Mouse (Mus musculus) forebrain, embryonic 12.5 days (tissue): ENCODE measurements at regions not wholly inside any gene's neighbourhood (a gene's known extent, or its start where the extent isn't known, plus 50 kb on each side); places are given as distances from the start of the nearest gene placed in this dataset.

Experiments used
- ATAC-seq: fragments of 200-750 bp; cut with Nextera tagmentation; 2 replicates; pipeline ENCODE4 v1.8.0; 2017; ENCODE audit warnings: moderate TSS enrichment; ENCODE audit not compliant: low FRiP score
- H3K27ac ChIP-seq: fragments of 300-500 bp; sonication (generic); 2 replicates; pipeline ENCODE4 v1.5.1; 2016; ENCODE audit warnings: mild to moderate bottlenecking
- H3K27me3 ChIP-seq: fragments of 300-500 bp; sonication (generic); 2 replicates; pipeline ENCODE4 v1.6.1; 2016; ENCODE audit warnings: mild to moderate bottlenecking
- H3K36me3 ChIP-seq: fragments of 300-500 bp; sonication (generic); replicated peaks from 2 replicates; pipeline ENCODE4 v1.6.1; 2016; ENCODE audit warnings: mild to moderate bottlenecking
- H3K4me1 ChIP-seq: fragments of 300-500 bp; sonication (generic); 2 replicates; pipeline ENCODE4 v1.6.1; 2016
- H3K4me2 ChIP-seq: fragments of 300-500 bp; sonication (generic); 2 replicates; pipeline ENCODE4 v1.6.1; 2016; ENCODE audit warnings: mild to moderate bottlenecking, moderate library complexity
- H3K4me3 ChIP-seq: fragments of 300-500 bp; sonication (generic); replicated peaks from 2 replicates; pipeline ENCODE4 v1.5.1; 2016; ENCODE audit warnings: mild to moderate bottlenecking
- H3K9ac ChIP-seq: fragments of 300-500 bp; sonication (generic); 2 replicates; pipeline ENCODE4 v1.6.1; 2016; ENCODE audit warnings: mild to moderate bottlenecking
- H3K9me3 ChIP-seq: fragments of 300-500 bp; sonication (generic); 2 replicates; pipeline ENCODE4 v1.6.1; 2016
- WGBS: fragments of 180-500 bp; shearing (Covaris S2); methylation state at CpG from one replicate; pipeline ENCODE4 v1.1.7; 2016; 5-methylcytosine and 5-hydroxymethylcytosine counted together

- Histone ChIP-seq H3K4me2 (no peak overlapping the region), H3K9me3 (no peaks in the 10 kb centered on the region), H3K27me3 (no peaks in the 10 kb centered on the region), H3K27ac (no peak overlapping the region), H3K4me1 (peaks cover 3% of the 10 kb centered on the region; the same call in 1 of the 2 replicates), H3K4me3 (no peak overlapping the region), H3K36me3 (no peaks in the 10 kb centered on the region), H3K9ac (no peak overlapping the region)
- peak; percentile 73; the same call in 1 of the 2 replicates for ATAC-seq
- 60% methylated on average over 7 of the region's 7 CpGs for WGBS
These were observed 596.3 kb upstream of the Megf9 start for GRCm38 (mm10) chr4:71130946-71131669.

GRCm38 (mm10) chr4:71129306-71129705 lies 594.5 kb upstream of the Megf9 start:
- ATAC-seq = no peak
- Histone ChIP-seq H3K4me3 (no peak overlapping the region), H3K9ac (no peak overlapping the region), H3K4me1 (peaks cover 3% of the 10 kb centered on the region; the same call in 1 of the 2 replicates), H3K9me3 (no peaks in the 10 kb centered on the region), H3K27ac (no peak overlapping the region), H3K27me3 (no peaks in the 10 kb centered on the region), H3K4me2 (no peak overlapping the region), H3K36me3 (no peaks in the 10 kb centered on the region)
- 65% methylated on average over 1 of the region's 1 CpGs for WGBS
